Mouse (Mus musculus) heart, postnatal 0 days (tissue): ENCODE data around the gene Slc48a1.

ENCODE experiments used
- CTCF ChIP-seq: IDR thresholded peaks from 2 replicates; pipeline ENCODE4 v1.5.1; 2016; ENCODE audit warnings: antibody characterized with exemption, control low read depth, low read depth
- EP300 ChIP-seq: IDR thresholded peaks from 2 replicates; pipeline ENCODE4 v1.6.1; 2016; ENCODE audit warnings: antibody characterized with exemption, low read depth

- TF ChIP-seq CTCF (no peak), EP300 (no peak)
Observed at GRCm38 (mm10) chr15:97793386-97794153, 15.2 kb downstream of the Slc48a1 start.
